7 mouse cellular contexts compared by ENCODE assay signal in genomic region chr19:34254101-34254879, GRCm38 (mm10). TPM values are rescaled to one million over a fixed set of nuclear protein-coding genes. Genes with fewer than 3 reads are reported as not detected.
DNase-seq lines count a peak whose midpoint lies in the region; ATAC-seq and TF ChIP-seq lines count a peak whose summit lies in the region.

No protein-coding gene starts in this region.

- H3K4me1 ChIP-seq in heart, embryonic 16.5 days (ENCODE audit: control insufficient read depth, insufficient read depth, low read length): peaks cover 12% of the 10 kb centered on the region
- H3K4me1 ChIP-seq in lung, adult 2 months (ENCODE audit: control insufficient read depth, insufficient read depth, low read length): no peaks in the 10 kb centered on the region; the same call in none of the 2 replicates
- H3K4me1 ChIP-seq in cerebellum, adult 2 months (ENCODE audit: control insufficient read depth, insufficient read depth, low read length): no peaks in the 10 kb centered on the region

- peak overlapping the region; percentile 64 for H3K4me2 ChIP-seq in heart, embryonic 16.5 days (ENCODE audit: low read depth, low read length)

- peak overlapping the region; percentile 84 for H3K27ac ChIP-seq in heart, embryonic 16.5 days (ENCODE audit: low read length)
- no peak overlapping the region for H3K27ac ChIP-seq in cerebellum, adult 2 months (ENCODE audit: insufficient read depth, low read length)

- ATAC-seq in heart, embryonic 16.5 days (replicated peaks; ENCODE audit: extremely low read depth, insufficient read depth, low FRiP score): peak; percentile 73

- 0 out of 2 replicates have a peak, but pooled peaks cover 2% of the 10 kb centered on the region for H3K27me3 ChIP-seq in heart, embryonic 16.5 days (ENCODE audit: control insufficient read depth, insufficient read depth, low read length)
- no peaks in the 10 kb centered on the region for H3K27me3 ChIP-seq in cerebellum, adult 2 months (ENCODE audit: control insufficient read depth, insufficient read depth, low read length)

- 11% methylated on average over 14 of the region's 14 CpGs for WGBS in heart, embryonic 16.5 days
- WGBS in lung, adult 2 months: 27% methylated on average over 14 of the region's 14 CpGs
- WGBS in cerebellum, adult 2 months: 36% methylated on average over 14 of the region's 14 CpGs

- no peaks in the 10 kb centered on the region for H3K9me3 ChIP-seq in heart, embryonic 16.5 days (replicated peaks; ENCODE audit: control insufficient read depth, low read length)

- no peaks in the 10 kb centered on the region for H3K36me3 ChIP-seq in heart, embryonic 16.5 days (ENCODE audit: control insufficient read depth, insufficient read depth)

- TF ChIP-seq CTCF in lung, adult 2 months (IDR thresholded peaks at IDR 0.05; ENCODE audit: insufficient read depth, low read length): no peak
- no peak for TF ChIP-seq CTCF in cerebellum, adult 2 months (IDR thresholded peaks at IDR 0.05; ENCODE audit: borderline replicate concordance, insufficient read depth, low read depth, low read length)

- peak overlapping the region; percentile 71 for H3K9ac ChIP-seq in heart, embryonic 16.5 days (ENCODE audit: low read length)

- peak; percentile 88 for DNase-seq in A20 (ENCODE audit: low read depth, low spot score)
- peak; percentile 39 for DNase-seq in CD4-positive helper T cell, adult 2 months (ENCODE audit: low read depth, low spot score)
- no peak for DNase-seq in lung, adult 2 months
- DNase-seq in testis, postnatal 10 days (ENCODE audit: low spot score): peak; percentile 35
- DNase-seq in layer of hippocampus, postnatal 14 days (ENCODE audit: low spot score in 2 of 2): no peak
- DNase-seq in cerebellum, adult 2 months: no peak

- no peak for TF ChIP-seq POLR2A in lung, adult 2 months (IDR thresholded peaks at IDR 0.05; ENCODE audit: borderline replicate concordance, extremely low read depth, low read depth, low read length)
- TF ChIP-seq POLR2A in cerebellum, adult 2 months (IDR thresholded peaks at IDR 0.05; ENCODE audit: borderline replicate concordance, insufficient read depth, low read length): no peak

- H3K4me3 ChIP-seq in heart, embryonic 16.5 days (ENCODE audit: low read length): peak overlapping the region; percentile 61
- peak overlapping the region; percentile 32 for H3K4me3 ChIP-seq in lung, adult 2 months (replicated peaks; ENCODE audit: extremely low read depth, low read depth, low read length)
- H3K4me3 ChIP-seq in cerebellum, adult 2 months (replicated peaks; ENCODE audit: insufficient read depth, low read depth, low read length): no peak overlapping the region

RNA-seq across cellular contexts. Expression of gene Acta2, which starts 1.1 kb away (rescaled TPM):
- polyA plus RNA-seq in heart, embryonic 16.5 days (2015; fragmentation: Nextera tagmentation; extraction: Ambion mirVana): 1,155 and 1,297 TPM in 2 replicates
- polyA plus RNA-seq in lung, adult 2 months (2012; rRNA removed): 337 and 584 TPM in 2 replicates
- 10 to 100 TPM; 16.4 to 22.9 TPM for total RNA-seq in layer of hippocampus, postnatal 14 days (2021)
- polyA plus RNA-seq in cerebellum, adult 2 months (2012; rRNA removed): 22.0 and 28.4 TPM in 2 replicates

RNA-seq across cellular contexts. Expression of gene Fas, which starts 36.2 kb away (rescaled TPM):
- polyA plus RNA-seq in heart, embryonic 16.5 days (2015; fragmentation: Nextera tagmentation; extraction: Ambion mirVana): 5.8 and 6.6 TPM in 2 replicates
- 9.2 and 10.0 TPM in 2 replicates for polyA plus RNA-seq in lung, adult 2 months (2012; rRNA removed)
- total RNA-seq in layer of hippocampus, postnatal 14 days (2021): 1 to 10 TPM; 1.9 to 2.0 TPM
- 1.5 and 1.8 TPM in 2 replicates for polyA plus RNA-seq in cerebellum, adult 2 months (2012; rRNA removed)

Comparison
In these comparisons a context has a peak if more than half of its experiments do, and no peak if none do; other contexts are left out.
1. DNase-seq: peak in A20 (single experiment), CD4-positive helper T cell, adult 2 months (single experiment) and testis, postnatal 10 days (single experiment); none in lung, adult 2 months (single experiment), layer of hippocampus, postnatal 14 days (0 of 2) and cerebellum, adult 2 months (0 of 2).
2. RNA of gene Acta2, which starts 1.1 kb away (polyA plus RNA-seq): 1,155 to 1,297 TPM in heart, embryonic 16.5 days and 337 to 584 TPM in lung, adult 2 months; 22.0 to 28.4 TPM in cerebellum, adult 2 months; every median in the first group is over 10 times any median in the second.